Mouse (Mus musculus): ENCODE measurements around the gene Gmip.

DNA sequence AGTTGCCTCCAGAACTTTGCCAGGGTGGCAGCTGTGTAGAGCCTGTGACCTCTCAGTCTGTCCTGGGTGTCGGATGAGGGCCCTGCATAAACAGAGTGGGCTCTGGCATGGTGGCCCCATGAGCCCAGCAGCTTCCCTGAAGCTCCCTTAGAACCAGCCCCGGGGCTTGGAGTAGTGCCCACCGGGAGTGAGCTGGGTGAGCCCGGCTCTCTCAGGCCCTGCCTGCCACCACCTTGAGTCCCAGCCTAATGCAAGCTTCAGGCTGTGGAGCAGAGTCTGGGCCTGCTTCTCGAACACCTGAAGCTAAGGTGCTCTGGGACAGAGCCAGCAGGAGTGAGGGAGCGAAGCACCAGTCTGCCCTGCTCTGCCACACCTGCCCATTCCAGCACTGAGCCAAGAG lies 62.4 kb downstream of the Gmip start:
- no peak for TF ChIP-seq CTCF (IDR thresholded peaks at IDR 0.05)
- TF ChIP-seq POLR2A (IDR thresholded peaks at IDR 0.05; ENCODE audit: insufficient read depth, low read depth, low read length) = no peak

Measured in heart, adult 2 months (tissue).